18 mouse cellular contexts compared by ENCODE assay signal in genomic region chr13:12485197-12485596, GRCm38 (mm10). TPM values are rescaled to one million over a fixed set of nuclear protein-coding genes. Genes with fewer than 3 reads are reported as not detected.
DNase-seq lines count a peak whose midpoint lies in the region; ATAC-seq and TF ChIP-seq lines count a peak whose summit lies in the region.
"Had no signal": no experiment of that assay in that cellular context is flagged by ENCODE, and none has a peak within 500 bp of the region (broad histone marks: within the 10 kb centered on the region; RNA-seq: fewer than 3 reads in every experiment).

No protein-coding gene starts in this region.

- no peaks in the 10 kb centered on the region for H3K4me1 ChIP-seq in forebrain, embryonic 13.5 days
- H3K4me1 ChIP-seq in forebrain, embryonic 10.5 days = no peaks in the 10 kb centered on the region
- no peaks in the 10 kb centered on the region for H3K4me1 ChIP-seq in limb, embryonic 13.5 days
- no peaks in the 10 kb centered on the region for H3K4me1 ChIP-seq in limb, embryonic 10.5 days
- no peaks in the 10 kb centered on the region for H3K4me1 ChIP-seq in limb, embryonic 14.5 days (ENCODE audit: control insufficient read depth, insufficient read depth, low read length)
- no peaks in the 10 kb centered on the region for H3K4me1 ChIP-seq in liver, postnatal 0 days (ENCODE audit: insufficient read depth)
- H3K4me1 ChIP-seq in thymus, adult 2 months (replicated peaks; ENCODE audit: control insufficient read depth, insufficient read depth, low read length) = no peaks in the 10 kb centered on the region

- 54% methylated on average over 2 of the region's 2 CpGs for WGBS in forebrain, embryonic 13.5 days
- WGBS in forebrain, embryonic 10.5 days = 71% methylated on average over 2 of the region's 2 CpGs
- 61% methylated on average over 2 of the region's 2 CpGs for WGBS in limb, embryonic 13.5 days
- WGBS in limb, embryonic 10.5 days = 79% methylated on average over 2 of the region's 2 CpGs
- WGBS in limb, embryonic 14.5 days = 56% methylated on average over 2 of the region's 2 CpGs
- 67% methylated on average over 2 of the region's 2 CpGs for WGBS in liver, postnatal 0 days (ENCODE audit: insufficient replicate concordance)
- 99% methylated on average over 2 of the region's 2 CpGs for WGBS in thymus, adult 2 months

- TF ChIP-seq EP300 in liver, postnatal 0 days (IDR thresholded peaks at IDR 0.05; ENCODE audit: low read depth) = no peak

- no peak for ATAC-seq in forebrain, embryonic 13.5 days
- ATAC-seq in limb, embryonic 13.5 days (ENCODE audit: low FRiP score, low read depth) = peak; percentile 14; the same call in 1 of the 2 replicates
- ATAC-seq in limb, embryonic 14.5 days (ENCODE audit: low FRiP score, low read depth) = no peak
- no peak for ATAC-seq in liver, postnatal 0 days
- ATAC-seq: intestine, postnatal 0 days had no signal

- no peak overlapping the region for H3K4me3 ChIP-seq in forebrain, embryonic 13.5 days
- no peak overlapping the region for H3K4me3 ChIP-seq in forebrain, embryonic 10.5 days
- H3K4me3 ChIP-seq in limb, embryonic 13.5 days = no peak overlapping the region
- H3K4me3 ChIP-seq in limb, embryonic 10.5 days = no peak overlapping the region
- no peak overlapping the region for H3K4me3 ChIP-seq in limb, embryonic 14.5 days (replicated peaks; ENCODE audit: low read length)
- no peak overlapping the region for H3K4me3 ChIP-seq in liver, postnatal 0 days (ENCODE audit: low read depth, low read length)
- H3K4me3 ChIP-seq in thymus, adult 2 months (ENCODE audit: control insufficient read depth, insufficient read depth, low read length) = no peak overlapping the region
- H3K4me3 ChIP-seq: left cerebral cortex, adult 2 months had no signal

- no peak overlapping the region for H3K4me2 ChIP-seq in forebrain, embryonic 13.5 days
- H3K4me2 ChIP-seq in limb, embryonic 13.5 days (replicated peaks) = no peak overlapping the region
- H3K4me2 ChIP-seq in limb, embryonic 14.5 days (replicated peaks; ENCODE audit: low read depth, low read length, severe bottlenecking) = no peak overlapping the region
- H3K4me2 ChIP-seq in liver, postnatal 0 days (ENCODE audit: low read depth, low read length) = no peak overlapping the region
- H3K4me2 ChIP-seq: midbrain, embryonic 11.5 days had no signal

- no peak for TF ChIP-seq CTCF in liver, postnatal 0 days (IDR thresholded peaks at IDR 0.05; ENCODE audit: low read depth)
- TF ChIP-seq CTCF in thymus, adult 2 months (IDR thresholded peaks at IDR 0.05; ENCODE audit: borderline replicate concordance, control insufficient read depth, extremely low read depth, insufficient read depth, low read length, poor library complexity) = no peak

- TF ChIP-seq POLR2A in limb, embryonic 14.5 days (IDR thresholded peaks at IDR 0.05; ENCODE audit: borderline replicate concordance, extremely low read depth, insufficient read depth, insufficient read length) = no peak
- TF ChIP-seq POLR2A in thymus, adult 2 months (IDR thresholded peaks at IDR 0.05; ENCODE audit: control insufficient read depth, extremely low read depth, insufficient read depth, low read length, poor library complexity) = no peak

- H3K27ac ChIP-seq in forebrain, embryonic 13.5 days = 0 out of 2 replicates have a peak overlapping the region, but pooled peaks have one; percentile 12
- H3K27ac ChIP-seq in forebrain, embryonic 10.5 days = no peak overlapping the region
- H3K27ac ChIP-seq in limb, embryonic 13.5 days = no peak overlapping the region
- H3K27ac ChIP-seq in limb, embryonic 10.5 days = no peak overlapping the region
- H3K27ac ChIP-seq in limb, embryonic 14.5 days (replicated peaks; ENCODE audit: low read depth, low read length) = no peak overlapping the region
- no peak overlapping the region for H3K27ac ChIP-seq in liver, postnatal 0 days (ENCODE audit: low read depth)
- no peak overlapping the region for H3K27ac ChIP-seq in thymus, adult 2 months (ENCODE audit: control insufficient read depth, insufficient read depth, low read length)
- H3K27ac ChIP-seq: left cerebral cortex, adult 2 months had no signal

- no peaks in the 10 kb centered on the region for H3K9me3 ChIP-seq in forebrain, embryonic 13.5 days (replicated peaks)
- no peaks in the 10 kb centered on the region for H3K9me3 ChIP-seq in forebrain, embryonic 10.5 days
- no peaks in the 10 kb centered on the region for H3K9me3 ChIP-seq in limb, embryonic 13.5 days
- H3K9me3 ChIP-seq in limb, embryonic 10.5 days (replicated peaks) = no peaks in the 10 kb centered on the region
- H3K9me3 ChIP-seq in limb, embryonic 14.5 days (ENCODE audit: control insufficient read depth, low read length) = no peaks in the 10 kb centered on the region
- H3K9me3 ChIP-seq in liver, postnatal 0 days (ENCODE audit: low read length) = no peaks in the 10 kb centered on the region

- H3K36me3 ChIP-seq in forebrain, embryonic 13.5 days (ENCODE audit: poor library complexity, severe bottlenecking) = no peaks in the 10 kb centered on the region
- no peaks in the 10 kb centered on the region for H3K36me3 ChIP-seq in forebrain, embryonic 10.5 days (replicated peaks)
- no peaks in the 10 kb centered on the region for H3K36me3 ChIP-seq in limb, embryonic 13.5 days
- H3K36me3 ChIP-seq in limb, embryonic 10.5 days = no peaks in the 10 kb centered on the region
- no peaks in the 10 kb centered on the region for H3K36me3 ChIP-seq in limb, embryonic 14.5 days (ENCODE audit: control insufficient read depth, insufficient read depth, low read length)
- H3K36me3 ChIP-seq in liver, postnatal 0 days (replicated peaks; ENCODE audit: insufficient read depth, low read length) = no peaks in the 10 kb centered on the region
- no peaks in the 10 kb centered on the region for H3K36me3 ChIP-seq in thymus, adult 2 months (ENCODE audit: control insufficient read depth, insufficient read depth, low read length)

- DNase-seq in forebrain, embryonic 10.5 days (ENCODE audit: extremely low spot score, low spot score) = no peak
- DNase-seq in limb, embryonic 10.5 days (ENCODE audit: low spot score) = no peak
- peak; percentile 78 for DNase-seq in adipocyte (ENCODE audit: low spot score)
- DNase-seq in limb, embryonic 14.5 days (ENCODE audit: low spot score) = peak; percentile 34
- DNase-seq in liver, postnatal 0 days = no peak
- DNase-seq in thymus, adult 2 months = no peak
- DNase-seq: cerebellum, postnatal 10 days; heart, adult 11 months; kidney, postnatal 25 days; lung, postnatal 36 days; retina, postnatal 1 day; right cerebral cortex, postnatal 4 days; thymus, adult 18-20 months had no signal

- H3K9ac ChIP-seq in forebrain, embryonic 13.5 days = no peak overlapping the region
- H3K9ac ChIP-seq in limb, embryonic 13.5 days = no peak overlapping the region
- no peak overlapping the region for H3K9ac ChIP-seq in limb, embryonic 14.5 days (ENCODE audit: low read depth, low read length, severe bottlenecking)
- no peak overlapping the region for H3K9ac ChIP-seq in liver, postnatal 0 days (replicated peaks)

- no peaks in the 10 kb centered on the region for H3K27me3 ChIP-seq in forebrain, embryonic 13.5 days
- H3K27me3 ChIP-seq in forebrain, embryonic 10.5 days (ENCODE audit: poor library complexity, severe bottlenecking) = no peaks in the 10 kb centered on the region
- no peaks in the 10 kb centered on the region for H3K27me3 ChIP-seq in limb, embryonic 13.5 days
- H3K27me3 ChIP-seq in limb, embryonic 10.5 days (ENCODE audit: low read depth, poor library complexity, severe bottlenecking) = no peaks in the 10 kb centered on the region
- H3K27me3 ChIP-seq in limb, embryonic 14.5 days (ENCODE audit: control insufficient read depth, insufficient read depth, low read length) = no peaks in the 10 kb centered on the region
- no peaks in the 10 kb centered on the region for H3K27me3 ChIP-seq in liver, postnatal 0 days (ENCODE audit: insufficient read depth, low read length)
- no peaks in the 10 kb centered on the region for H3K27me3 ChIP-seq in thymus, adult 2 months (ENCODE audit: control insufficient read depth, insufficient read depth, low read length)

RNA-seq across cellular contexts. Expression of gene Lgals8, which starts 20.5 kb away (rescaled TPM):
- 8.0 and 10.6 TPM in 2 replicates for polyA plus RNA-seq in forebrain, embryonic 13.5 days (2015; fragmentation: Nextera tagmentation; extraction: Ambion mirVana)
- 7.2 and 7.5 TPM in 2 replicates for polyA plus RNA-seq in forebrain, embryonic 10.5 days (2016; fragmentation: Nextera tagmentation; extraction: Ambion mirVana)
- polyA plus RNA-seq in limb, embryonic 13.5 days (2015; fragmentation: Nextera tagmentation; extraction: Ambion mirVana) = 17.9 and 18.9 TPM in 2 replicates
- 5.6 and 10.6 TPM in 2 replicates for polyA plus RNA-seq in limb, embryonic 10.5 days (2016; fragmentation: Nextera tagmentation; extraction: Ambion mirVana)
- 27.5 and 29.1 TPM in 2 replicates for polyA plus RNA-seq in limb, embryonic 14.5 days (2012; rRNA removed)
- polyA plus RNA-seq in limb, embryonic 14.5 days (2014; fragmentation: Nextera tagmentation; extraction: Ambion mirVana) = 19.9 and 21.6 TPM in 2 replicates
- polyA plus RNA-seq in liver, postnatal 0 days (2015; fragmentation: Nextera tagmentation; extraction: Ambion mirVana) = 16.2 and 16.5 TPM in 2 replicates
- 35.9 and 37.6 TPM in 2 replicates for polyA plus RNA-seq in thymus, adult 2 months (2012; rRNA removed)

RNA-seq across cellular contexts. Expression of gene Edaradd, which starts 35.0 kb away (rescaled TPM):
- polyA plus RNA-seq in forebrain, embryonic 13.5 days (2015; fragmentation: Nextera tagmentation; extraction: Ambion mirVana) = 1.0 and 1.3 TPM in 2 replicates
- 2.0 and 2.3 TPM in 2 replicates for polyA plus RNA-seq in forebrain, embryonic 10.5 days (2016; fragmentation: Nextera tagmentation; extraction: Ambion mirVana)
- polyA plus RNA-seq in limb, embryonic 13.5 days (2015; fragmentation: Nextera tagmentation; extraction: Ambion mirVana) = 3.2 and 3.5 TPM in 2 replicates
- polyA plus RNA-seq in limb, embryonic 10.5 days (2016; fragmentation: Nextera tagmentation; extraction: Ambion mirVana) = 1.3 and 1.7 TPM in 2 replicates
- 1.5 and 1.7 TPM in 2 replicates for polyA plus RNA-seq in limb, embryonic 14.5 days (2012; rRNA removed)
- polyA plus RNA-seq in limb, embryonic 14.5 days (2014; fragmentation: Nextera tagmentation; extraction: Ambion mirVana) = 3.8 and 4.5 TPM in 2 replicates
- polyA plus RNA-seq in liver, postnatal 0 days (2015; fragmentation: Nextera tagmentation; extraction: Ambion mirVana) = 0.33 and 0.38 TPM in 2 replicates
- polyA plus RNA-seq in thymus, adult 2 months (2012; rRNA removed) = 9.6 and 9.8 TPM in 2 replicates

Comparison
In these comparisons a context has a peak if more than half of its experiments do, and no peak if none do; other contexts are left out.
1. DNase-seq: peak in adipocyte (single experiment) and limb, embryonic 14.5 days (single experiment); none in forebrain, embryonic 10.5 days (single experiment), limb, embryonic 10.5 days (single experiment), liver, postnatal 0 days (single experiment) and thymus, adult 2 months (single experiment).